Mouse (Mus musculus) small intestine, adult 2 months (tissue): ENCODE results near the gene Ncbp3. TPM values are rescaled to one million over a fixed set of nuclear protein-coding genes. Genes with fewer than 3 reads are reported as not detected.
A peak's percentile ranks its signal among the peaks of the same experiment; 100 is the strongest.

Source experiments
- H3K27ac ChIP-seq: fragments of 200-500 bp; 2 replicates; pipeline ENCODE4 v1.5.1; 2012; ENCODE audit warnings: low read depth, low read length, control low read depth, inconsistent platforms; ENCODE audit not compliant: insufficient read depth
- H3K27me3 ChIP-seq: fragments of 200-500 bp; 2 replicates; pipeline ENCODE4 v1.6.1; 2012; ENCODE audit warnings: mild to moderate bottlenecking, moderate library complexity, low read length, inconsistent platforms; ENCODE audit not compliant: control insufficient read depth, insufficient read depth
- H3K36me3 ChIP-seq: fragments of 200-500 bp; 2 replicates; pipeline ENCODE4 v1.6.1; 2012; ENCODE audit warnings: mild to moderate bottlenecking, low read length, control low read depth, inconsistent platforms; ENCODE audit not compliant: control insufficient read depth, insufficient read depth
- H3K4me1 ChIP-seq: fragments of 200-500 bp; 2 replicates; pipeline ENCODE4 v1.6.1; 2012; ENCODE audit warnings: low read length, inconsistent platforms, mixed read lengths; ENCODE audit not compliant: control insufficient read depth, insufficient read depth, insufficient read length
- H3K4me3 ChIP-seq: fragments of 200-500 bp; 2 replicates; pipeline ENCODE4 v1.5.1; 2012; ENCODE audit warnings: low read depth, mild to moderate bottlenecking, control low read depth, inconsistent platforms, low read length, moderate library complexity
- CTCF ChIP-seq: fragments of 200-500 bp; IDR thresholded peaks from 2 replicates; pipeline ENCODE4 v1.5.1; 2012; ENCODE audit warnings: low read depth, mild to moderate bottlenecking, control low read depth, inconsistent platforms, low read length, moderate library complexity, mixed read lengths; ENCODE audit not compliant: insufficient replicate concordance, insufficient read length; ENCODE audit errors: extremely low read depth
- POLR2A ChIP-seq: fragments of 200-500 bp; IDR thresholded peaks from 2 replicates; pipeline ENCODE4 v1.6.1; 2012; ENCODE audit warnings: low read depth, mild to moderate bottlenecking, control low read depth, inconsistent platforms, low read length, moderate library complexity
- WGBS: fragments of 180-500 bp; shearing (Covaris S2); methylation state at CpG from one replicate; pipeline ENCODE4 v1.1.7; 2018; 5-methylcytosine and 5-hydroxymethylcytosine counted together
- polyA plus RNA-seq: library from polyadenylated mRNA; depleted of rRNA; stranded (reverse); fragments of >200 nt; gene quantifications from 2 replicates; pipeline ENCODE4 v1.2.3, GENCODE M21; 2012

The Ncbp3 gene
- polyA plus RNA-seq, 1 experiment, result 1.3 TPM

GRCm38 (mm10) chr11:73048030-73048876 lies 670 bp downstream of the Ncbp3 start:
- no peaks in the 10 kb centered on the region for H3K27me3 ChIP-seq
- peak overlapping the region; percentile 86 for H3K4me3 ChIP-seq
- no peaks in the 10 kb centered on the region; the same call in 1 of the 2 replicates for H3K4me1 ChIP-seq
- H3K27ac ChIP-seq, result peak overlapping the region; percentile 36
- H3K36me3 ChIP-seq, result peaks cover 12% of the 10 kb centered on the region
- 2% methylated on average over 55 of the region's 55 CpGs for WGBS
- TF ChIP-seq POLR2A (no peak), CTCF (no peak)

DNA sequence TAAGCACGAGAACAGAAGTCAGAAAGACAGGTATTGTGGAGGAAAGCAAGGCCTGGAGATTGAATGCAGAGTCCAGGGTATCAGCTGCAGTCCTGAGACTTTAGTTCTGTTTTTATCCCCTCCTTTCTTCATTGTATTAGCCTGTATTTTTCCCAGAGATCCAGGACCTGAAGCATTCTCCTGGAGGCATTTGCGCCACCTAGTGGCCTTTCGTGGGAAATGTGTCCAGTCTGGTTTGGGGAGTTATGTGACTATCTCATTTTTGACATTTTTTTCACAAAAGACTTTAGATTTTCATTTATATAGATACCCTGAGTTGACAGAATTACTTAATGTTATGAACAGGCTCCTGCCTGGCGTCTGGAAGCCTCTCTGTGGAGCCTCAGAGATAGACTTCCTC lies 1.8 kb downstream of the Ncbp3 start:
- no peaks in the 10 kb centered on the region for H3K27me3 ChIP-seq
- 3% methylated on average over 4 of the region's 4 CpGs for WGBS
- H3K36me3 ChIP-seq, result peaks cover 21% of the 10 kb centered on the region
- no peak overlapping the region for H3K27ac ChIP-seq
- TF ChIP-seq POLR2A (no peak), CTCF (peak; percentile 77; the same call in 1 of the 2 replicates)
- H3K4me1 ChIP-seq, result no peaks in the 10 kb centered on the region; the same call in 1 of the 2 replicates
- no peak overlapping the region for H3K4me3 ChIP-seq

DNA sequence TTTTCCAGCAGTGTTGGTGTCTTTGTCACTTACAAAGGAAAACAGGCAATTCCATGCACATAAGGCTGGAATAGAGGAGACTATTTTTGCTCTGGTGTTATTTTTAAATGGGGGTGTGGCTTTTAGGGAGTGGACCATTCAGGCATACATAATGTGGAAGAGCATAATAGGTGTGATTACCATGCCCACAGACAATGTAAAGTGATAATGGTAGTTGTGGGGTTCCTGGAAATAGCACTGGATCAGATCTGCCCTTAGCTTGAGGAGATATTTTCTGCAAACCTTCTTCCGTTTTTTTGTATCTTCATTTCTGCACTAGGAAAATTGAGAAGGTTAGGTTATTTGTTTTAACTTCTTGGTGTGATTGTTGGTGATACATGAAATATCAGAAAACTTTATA lies 5.2 kb downstream of the Ncbp3 start:
- WGBS, result 93% methylated on average over 1 of the region's 1 CpGs
- Histone ChIP-seq H3K36me3 (peaks cover 41% of the 10 kb centered on the region), H3K27ac (no peak overlapping the region), H3K4me1 (no peaks in the 10 kb centered on the region; the same call in 1 of the 2 replicates), H3K27me3 (no peaks in the 10 kb centered on the region), H3K4me3 (no peak overlapping the region)
- TF ChIP-seq CTCF (no peak), POLR2A (no peak)

- H3K36me3 ChIP-seq, result peaks cover 38% of the 10 kb centered on the region
- whole genome bisulfite sequencing, result 35% methylated on average over 5 of the region's 5 CpGs
- H3K4me1 ChIP-seq, result no peaks in the 10 kb centered on the region
- H3K4me3 ChIP-seq, result no peak overlapping the region
- TF ChIP-seq CTCF (no peak), POLR2A (no peak)
- H3K27ac ChIP-seq, result no peak overlapping the region
- H3K27me3 ChIP-seq, result no peaks in the 10 kb centered on the region
These were observed 10.1 kb downstream of the Ncbp3 start for GRCm38 (mm10) chr11:73057701-73058100.

- Histone ChIP-seq H3K27ac (no peak overlapping the region), H3K4me3 (no peak overlapping the region), H3K4me1 (no peaks in the 10 kb centered on the region), H3K36me3 (peaks cover 33% of the 10 kb centered on the region), H3K27me3 (no peaks in the 10 kb centered on the region)
- TF ChIP-seq POLR2A, result no peak
- TF ChIP-seq CTCF, result no peak
- 80% methylated on average over 3 of the region's 3 CpGs for WGBS
These were observed 12.0 kb downstream of the Ncbp3 start for GRCm38 (mm10) chr11:73059630-73060029.

DNA sequence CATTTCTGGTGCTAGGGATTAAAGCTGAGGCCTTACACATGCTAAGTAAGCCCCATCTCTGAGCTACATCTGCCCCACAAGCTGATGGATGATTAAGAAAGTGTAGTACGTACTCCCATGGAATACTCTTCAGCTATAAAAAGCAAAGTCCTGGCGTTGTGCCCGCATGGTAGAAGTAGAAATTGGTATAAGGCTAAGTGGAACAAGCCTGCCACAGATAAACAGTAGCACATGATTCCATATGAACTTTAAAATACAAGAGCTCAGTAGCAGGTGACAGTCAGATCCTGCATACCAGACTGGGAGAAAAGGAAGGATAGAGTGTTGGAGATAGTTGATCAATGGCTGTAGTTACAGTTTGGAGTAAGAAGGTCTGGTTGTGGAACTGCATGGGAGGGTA lies 13.8 kb downstream of the Ncbp3 start:
- no peaks in the 10 kb centered on the region for H3K27me3 ChIP-seq
- no peak overlapping the region for H3K4me3 ChIP-seq
- H3K36me3 ChIP-seq, result peaks cover 28% of the 10 kb centered on the region
- no peak for TF ChIP-seq CTCF
- TF ChIP-seq POLR2A, result no peak
- H3K4me1 ChIP-seq, result no peaks in the 10 kb centered on the region
- no peak overlapping the region for H3K27ac ChIP-seq
- 92% methylated on average over 3 of the region's 3 CpGs for WGBS

- 86% methylated on average over 3 of the region's 3 CpGs for WGBS
- Histone ChIP-seq H3K4me3 (no peak overlapping the region), H3K4me1 (no peaks in the 10 kb centered on the region), H3K36me3 (peaks cover 76% of the 10 kb centered on the region), H3K27me3 (no peaks in the 10 kb centered on the region), H3K27ac (no peak overlapping the region)
- no peak for TF ChIP-seq POLR2A
- peak; percentile 58; the same call in 1 of the 2 replicates for TF ChIP-seq CTCF
These were observed 24.3 kb downstream of the Ncbp3 start for GRCm38 (mm10) chr11:73071839-73072238.
